Mouse (Mus musculus) embryonic facial prominence, embryonic 13.5 days (tissue): ENCODE data around the gene Gm43191. TPM values are rescaled to one million over a fixed set of nuclear protein-coding genes. Genes with fewer than 3 reads are reported as not detected.

Experiments used
- ATAC-seq: fragments of 200-750 bp; cut with Nextera tagmentation; 2 replicates; pipeline ENCODE4 v1.8.0; 2017; ENCODE audit warnings: low read depth; ENCODE audit not compliant: insufficient number of reproducible peaks, insufficient read depth, low FRiP score, low TSS enrichment
- H3K27ac ChIP-seq: fragments of 300-500 bp; sonication (generic); 2 replicates; pipeline ENCODE4 v1.5.1; 2015; ENCODE audit warnings: moderate library complexity, mild to moderate bottlenecking, inconsistent platforms
- H3K27me3 ChIP-seq: fragments of 300-500 bp; sonication (generic); 2 replicates; pipeline ENCODE4 v1.6.1; 2015; ENCODE audit warnings: mild to moderate bottlenecking, inconsistent platforms
- H3K36me3 ChIP-seq: fragments of 300-500 bp; sonication (generic); 2 replicates; pipeline ENCODE4 v1.6.1; 2015; ENCODE audit warnings: mild to moderate bottlenecking, inconsistent platforms
- H3K4me1 ChIP-seq: fragments of 300-500 bp; sonication (generic); 2 replicates; pipeline ENCODE4 v1.6.1; 2015; ENCODE audit warnings: inconsistent platforms
- H3K4me2 ChIP-seq: fragments of 300-500 bp; sonication (generic); 2 replicates; pipeline ENCODE4 v1.6.1; 2015; ENCODE audit warnings: moderate library complexity, mild to moderate bottlenecking, inconsistent platforms
- H3K4me3 ChIP-seq: fragments of 300-500 bp; sonication (generic); 2 replicates; pipeline ENCODE4 v1.5.1; 2015; ENCODE audit warnings: mild to moderate bottlenecking, inconsistent platforms
- H3K9ac ChIP-seq: fragments of 300-500 bp; sonication (generic); 2 replicates; pipeline ENCODE4 v1.6.1; 2015; ENCODE audit warnings: mild to moderate bottlenecking, inconsistent platforms
- H3K9me3 ChIP-seq: fragments of 300-500 bp; sonication (generic); 2 replicates; pipeline ENCODE4 v1.6.1; 2016; ENCODE audit warnings: inconsistent platforms
- WGBS: fragments of 180-500 bp; shearing (Covaris S2); methylation state at CpG from one replicate; pipeline ENCODE4 v1.1.7; 2015; ENCODE audit warnings: mixed read lengths; 5-methylcytosine and 5-hydroxymethylcytosine counted together
- polyA plus RNA-seq: library from polyadenylated mRNA; unstranded; fragments of >200 nt; fragmentation: Nextera tagmentation; extraction: Ambion mirVana; gene quantifications from 2 replicates; pipeline ENCODE4 v1.2.1, GENCODE M21; 2015

Gene Gm43191
- not detected in 2 replicates for polyA plus RNA-seq

DNA sequence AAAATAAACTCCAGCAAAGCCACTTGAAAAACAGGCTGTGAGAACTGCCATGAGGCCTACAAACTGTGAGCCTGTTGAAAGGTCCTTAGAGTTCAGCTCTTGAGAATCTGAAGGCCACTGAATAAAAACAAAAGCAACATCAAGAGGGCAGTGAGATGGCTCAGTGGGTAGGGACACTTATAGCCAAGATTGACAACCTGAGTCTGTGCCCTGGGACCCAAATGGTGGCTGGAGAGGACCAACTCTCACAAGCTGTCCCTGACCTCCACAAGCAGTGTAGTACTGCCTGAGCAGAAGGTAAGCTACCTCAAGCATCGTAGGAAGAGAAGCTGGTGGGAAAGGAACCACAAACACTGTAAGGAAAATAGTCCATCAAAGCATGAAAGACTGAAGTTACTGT, at the start of gene Gm43191:
Gene Gm43191, minus strand, starts transcription at position 101 of the 400 bp plus-strand sequence.
- Histone ChIP-seq H3K27ac (no peak within 1 kb of the TSS), H3K4me2 (no peak within 1 kb of the TSS), H3K27me3 (no peaks in the 10 kb centered on the region), H3K9ac (no peak within 1 kb of the TSS), H3K4me3 (no peak within 1 kb of the TSS), H3K9me3 (no peaks in the 10 kb centered on the region), H3K4me1 (no peaks in the 10 kb centered on the region), H3K36me3 (peaks cover 14% of the 10 kb centered on the region)
- WGBS, result 89% methylated on average over 1 of the region's 1 CpGs
- no peak for ATAC-seq

DNA sequence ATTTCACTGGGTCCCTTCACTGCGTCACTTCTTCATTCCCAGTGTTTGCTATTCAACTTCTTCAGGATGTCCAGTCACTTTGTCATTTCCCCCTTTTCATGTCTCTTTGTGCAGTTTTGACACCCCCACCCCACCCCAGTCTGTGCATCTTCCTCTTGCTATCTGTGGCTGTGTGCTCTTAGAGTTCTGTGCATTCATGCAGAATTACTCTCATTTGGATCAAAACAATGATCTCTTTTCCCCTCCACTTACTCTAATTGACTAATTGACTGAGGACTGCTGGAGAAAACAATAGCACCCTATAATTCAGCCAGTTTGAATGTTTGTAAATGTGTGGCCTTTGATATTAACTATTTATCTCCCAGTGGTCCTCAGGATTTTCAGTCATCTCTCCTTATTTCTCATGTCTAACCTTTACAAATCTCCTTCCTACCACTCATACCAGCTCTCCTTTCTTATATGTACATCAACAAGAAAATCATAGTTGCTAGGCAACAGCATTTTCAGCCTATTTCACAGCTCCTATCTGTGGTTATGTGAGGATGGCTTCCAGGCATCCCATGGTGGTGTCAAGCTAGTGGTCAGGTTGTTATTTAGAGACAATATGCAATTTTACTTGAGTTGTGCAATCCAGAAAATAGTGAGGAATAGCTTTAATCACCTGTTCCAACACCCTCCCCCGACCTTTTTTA, 48.6 kb upstream of the Gm43191 start:
- Histone ChIP-seq H3K27ac (no peak overlapping the region), H3K4me2 (no peak overlapping the region), H3K4me3 (no peak overlapping the region), H3K36me3 (no peaks in the 10 kb centered on the region), H3K9me3 (no peaks in the 10 kb centered on the region), H3K4me1 (no peaks in the 10 kb centered on the region), H3K27me3 (no peaks in the 10 kb centered on the region), H3K9ac (no peak overlapping the region)
- 68% methylated on average over 2 of the region's 2 CpGs for WGBS
- ATAC-seq, result no peak

DNA sequence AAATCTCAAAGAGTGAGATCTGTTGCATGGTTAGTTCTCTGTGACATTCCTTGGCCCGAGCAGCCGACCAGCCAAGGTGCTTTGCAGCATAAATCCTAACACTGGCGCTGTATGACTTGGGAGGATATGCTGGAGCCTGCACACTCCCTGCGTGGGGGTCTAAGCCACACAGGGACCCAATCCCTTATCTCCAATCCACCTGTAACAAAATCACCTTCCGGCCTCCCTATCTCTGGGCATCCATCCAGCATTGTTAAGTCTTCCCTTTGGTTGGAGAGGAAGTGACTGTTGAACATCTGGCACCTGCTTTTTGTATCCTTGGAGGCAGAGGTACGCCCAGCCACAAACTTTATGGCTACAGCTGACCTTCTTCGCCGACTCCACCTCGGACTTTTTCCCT, 45.7 kb upstream of the Gm43191 start:
- 65% methylated on average over 9 of the region's 9 CpGs for WGBS
- no peak overlapping the region for H3K4me2 ChIP-seq

DNA sequence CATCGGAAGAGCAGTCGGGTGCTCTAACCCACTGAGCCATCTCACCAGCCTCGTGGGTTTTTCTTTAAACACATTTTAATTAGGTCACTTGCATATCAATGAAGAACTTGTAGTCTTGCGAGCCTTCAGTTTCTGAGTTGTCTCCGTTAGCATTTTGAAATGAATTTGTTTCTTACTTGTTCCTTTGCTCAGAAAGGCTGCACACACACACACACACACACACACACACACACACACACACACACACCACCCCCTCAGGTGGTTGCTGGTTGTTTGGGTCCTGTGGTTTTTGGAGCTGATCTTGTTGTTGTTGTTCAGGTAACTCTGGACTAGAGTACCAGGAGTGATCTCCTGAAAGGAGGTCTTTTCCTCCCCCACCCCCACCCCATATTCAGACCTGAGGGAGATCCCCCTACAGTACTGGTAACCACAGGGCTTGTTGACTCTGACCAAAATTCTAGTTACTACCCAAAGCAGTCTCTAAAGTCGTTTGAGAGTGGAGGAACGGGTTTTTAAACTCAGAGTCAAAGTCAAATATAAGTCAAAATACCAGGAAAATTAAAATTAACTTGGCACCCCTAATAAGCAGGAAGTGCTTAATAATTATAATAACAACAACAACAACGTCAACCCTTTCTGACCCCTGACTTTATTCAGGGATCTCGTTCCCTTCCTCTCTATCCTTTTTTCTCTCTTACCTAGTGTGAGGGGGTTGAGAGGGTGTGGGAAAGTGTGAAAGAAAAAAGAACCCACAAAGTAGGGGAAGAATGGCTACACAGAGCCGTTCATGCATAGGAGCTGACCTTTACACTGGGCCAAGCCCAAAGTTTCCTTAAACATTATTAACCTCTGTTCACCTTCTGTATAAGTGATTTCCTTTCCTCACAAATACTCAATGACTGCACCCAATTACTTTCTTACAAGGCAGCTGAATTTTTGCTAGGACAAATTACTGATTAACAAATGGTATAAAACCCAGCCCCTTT, 42.7 kb upstream of the Gm43191 start:
- Histone ChIP-seq H3K36me3 (no peaks in the 10 kb centered on the region), H3K27ac (no peak overlapping the region), H3K27me3 (no peaks in the 10 kb centered on the region), H3K4me2 (no peak overlapping the region), H3K9me3 (no peaks in the 10 kb centered on the region), H3K4me3 (no peak overlapping the region), H3K4me1 (no peaks in the 10 kb centered on the region), H3K9ac (no peak overlapping the region)
- WGBS, result 52% methylated on average over 10 of the region's 10 CpGs
- ATAC-seq, result no peak

More for the DNA sequence above, 45.7 kb upstream of the Gm43191 start:
- no peaks in the 10 kb centered on the region for H3K36me3 ChIP-seq
- ATAC-seq, result no peak
- H3K4me1 ChIP-seq, result no peaks in the 10 kb centered on the region
- no peak overlapping the region for H3K4me3 ChIP-seq
- no peaks in the 10 kb centered on the region for H3K27me3 ChIP-seq
- H3K27ac ChIP-seq, result no peak overlapping the region
- H3K9me3 ChIP-seq, result no peaks in the 10 kb centered on the region
- no peak overlapping the region for H3K9ac ChIP-seq

DNA sequence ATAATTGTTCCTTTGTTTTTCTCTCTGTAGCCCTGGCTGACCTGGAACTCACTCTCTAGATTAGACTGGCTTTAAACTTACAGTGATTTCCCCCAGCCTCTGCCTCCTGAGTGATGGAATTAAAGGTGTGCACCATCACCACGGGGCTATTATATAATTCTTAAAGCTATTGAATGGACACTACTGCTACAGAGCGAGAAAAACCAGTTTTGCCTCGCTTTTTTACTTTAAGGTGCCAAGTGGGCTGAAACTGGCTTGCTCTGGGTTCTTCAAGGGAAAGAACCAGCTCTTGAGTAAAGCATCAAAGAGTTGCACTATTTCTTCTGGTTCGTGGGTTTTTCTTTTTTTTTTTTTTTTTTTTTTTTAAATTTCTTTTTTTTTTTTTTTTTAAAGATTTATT, 41.9 kb upstream of the Gm43191 start:
- ATAC-seq, result no peak
- WGBS, result 69% methylated on average over 4 of the region's 4 CpGs

DNA sequence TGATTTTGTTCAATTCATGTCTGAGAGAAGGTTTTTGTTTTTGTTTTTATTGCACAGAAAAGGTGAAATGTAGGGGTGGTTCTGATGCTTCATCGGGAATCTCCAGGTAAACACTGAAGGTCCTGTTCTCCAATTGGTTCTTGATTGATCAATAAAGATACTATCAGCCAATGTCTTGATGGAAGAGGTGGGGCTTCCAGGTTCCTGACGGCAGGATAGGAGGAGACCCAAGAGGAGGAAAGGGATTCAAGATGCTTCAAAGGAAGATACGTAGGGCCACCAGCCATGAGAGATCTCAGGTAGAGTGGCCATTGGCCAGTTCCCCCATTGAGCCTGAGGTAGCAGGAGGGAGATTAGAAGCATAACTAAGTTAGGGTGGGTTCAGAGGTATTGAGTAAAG, 37.9 kb upstream of the Gm43191 start:
- Histone ChIP-seq H3K36me3 (no peaks in the 10 kb centered on the region), H3K4me2 (no peak overlapping the region), H3K4me3 (no peak overlapping the region), H3K27ac (no peak overlapping the region), H3K9me3 (no peaks in the 10 kb centered on the region), H3K27me3 (no peaks in the 10 kb centered on the region), H3K9ac (no peak overlapping the region), H3K4me1 (no peaks in the 10 kb centered on the region)
- no peak for ATAC-seq
- 70% methylated on average over 3 of the region's 3 CpGs for WGBS

More for the DNA sequence above, 41.9 kb upstream of the Gm43191 start:
- Histone ChIP-seq H3K27ac (no peak overlapping the region), H3K27me3 (no peaks in the 10 kb centered on the region), H3K4me1 (no peaks in the 10 kb centered on the region), H3K4me2 (no peak overlapping the region), H3K9ac (no peak overlapping the region), H3K36me3 (no peaks in the 10 kb centered on the region), H3K9me3 (no peaks in the 10 kb centered on the region), H3K4me3 (no peak overlapping the region)

DNA sequence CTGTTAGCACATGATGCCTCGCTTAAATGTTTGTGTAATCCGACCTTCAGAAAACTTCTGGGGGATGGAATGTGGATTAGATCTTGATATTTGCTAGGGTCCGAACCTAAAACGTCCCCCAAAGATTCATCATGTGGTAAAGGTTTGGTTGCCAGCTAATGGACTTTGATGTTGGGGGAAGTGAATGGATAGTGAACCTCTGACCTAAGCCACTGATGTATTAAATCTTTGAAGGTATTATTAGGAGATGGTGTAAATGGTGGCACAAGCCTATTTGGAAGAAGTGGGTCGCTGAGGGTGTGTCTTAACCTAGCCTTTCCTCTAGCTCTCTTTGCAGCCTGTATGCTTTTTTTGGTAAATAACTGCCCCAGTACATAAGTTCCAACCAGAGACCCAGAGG, 32.0 kb upstream of the Gm43191 start:
- WGBS, result 15% methylated on average over 5 of the region's 5 CpGs
- Histone ChIP-seq H3K4me3 (peak overlapping the region; percentile 96), H3K9ac (peak overlapping the region; percentile 93; the same call in 1 of the 2 replicates), H3K27me3 (no peaks in the 10 kb centered on the region), H3K4me2 (peak overlapping the region; percentile 84), H3K4me1 (peaks cover 8% of the 10 kb centered on the region), H3K27ac (no peak overlapping the region), H3K9me3 (no peaks in the 10 kb centered on the region), H3K36me3 (no peaks in the 10 kb centered on the region)
- ATAC-seq, result no peak

DNA sequence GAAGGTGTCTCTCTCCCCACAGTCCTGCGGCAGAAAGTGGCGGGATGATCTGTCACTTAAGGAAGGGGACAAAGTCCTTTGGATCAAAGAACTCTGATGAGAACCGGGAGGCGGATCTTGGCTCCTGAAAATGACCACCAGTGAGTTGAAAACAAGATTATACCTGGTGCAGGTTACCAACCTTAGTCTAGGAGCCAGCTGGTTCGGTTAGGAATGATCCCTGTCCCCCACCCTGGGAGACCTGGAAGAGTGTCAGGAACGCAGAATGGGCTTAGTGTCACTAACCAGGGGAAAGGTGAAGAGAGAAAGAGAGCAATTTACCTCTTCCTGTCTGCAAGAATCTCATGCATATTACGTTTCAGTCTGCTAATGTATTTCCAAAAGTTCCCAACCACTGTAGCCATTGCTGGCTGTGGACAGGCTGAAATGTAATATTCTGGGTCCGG, 31.4 kb upstream of the Gm43191 start, which contains the start of gene Slc35a3:
Gene Slc35a3, minus strand, starts transcription at position 396 of the 446 bp plus-strand sequence.
- Histone ChIP-seq H3K36me3 (no peaks in the 10 kb centered on the region), H3K4me1 (peaks cover 8% of the 10 kb centered on the region), H3K9me3 (no peaks in the 10 kb centered on the region), H3K4me3 (peak within 1 kb of the TSS; percentile 96), H3K27me3 (no peaks in the 10 kb centered on the region), H3K4me2 (peak within 1 kb of the TSS; percentile 84), H3K27ac (peak within 1 kb of the TSS; percentile 72; the same call in 1 of the 2 replicates), H3K9ac (peak within 1 kb of the TSS; percentile 93)
- 2% methylated on average over 8 of the region's 8 CpGs for WGBS
- ATAC-seq, result peak; percentile 3; the same call in 1 of the 2 replicates

DNA sequence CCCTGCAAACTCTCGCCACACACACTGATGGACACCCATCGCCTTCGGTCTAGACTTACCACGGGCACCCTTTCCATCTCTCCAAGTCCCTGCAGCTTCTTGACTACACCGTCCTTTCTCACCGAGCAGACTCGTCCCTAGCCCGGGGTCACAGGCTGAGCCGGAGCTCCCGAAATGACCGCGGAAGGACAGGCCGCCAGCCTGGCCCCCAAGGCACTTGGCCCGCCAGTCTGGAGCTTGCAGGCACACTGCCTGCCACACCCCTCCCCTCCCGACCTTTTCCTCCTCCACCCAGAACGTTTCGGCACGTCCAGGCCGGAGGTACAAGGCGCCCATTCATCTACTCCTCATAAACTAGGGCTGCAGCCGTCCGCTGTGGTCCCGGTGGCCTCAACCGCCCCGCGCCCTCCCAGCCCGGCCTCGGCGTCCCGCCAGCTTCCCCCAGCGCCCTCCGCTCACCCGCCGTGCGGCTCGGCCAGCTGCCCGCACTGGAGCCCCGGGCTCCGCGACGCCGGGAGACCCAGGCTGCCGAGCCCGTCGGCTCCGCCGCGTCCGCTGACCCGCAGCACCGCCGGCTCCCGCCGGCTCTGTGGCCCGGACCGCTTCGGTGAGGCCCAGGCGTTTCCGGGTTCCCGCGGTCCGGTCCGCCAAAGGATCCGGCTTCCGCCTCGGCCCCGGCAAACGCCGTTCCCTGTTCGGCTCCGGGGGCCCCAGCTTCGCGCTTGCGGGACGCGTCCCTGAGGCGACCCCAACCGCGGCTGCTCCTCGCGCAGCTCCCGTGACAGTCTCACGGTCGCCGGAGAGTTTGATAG, 30.8 kb upstream of the Gm43191 start:
- under 1% methylated on average over 85 of the region's 85 CpGs for WGBS
- 0 out of 2 replicates have a peak, but pooled peaks cover 3% of the 10 kb centered on the region for H3K36me3 ChIP-seq
- peak overlapping the region; percentile 84 for H3K4me2 ChIP-seq
- peak overlapping the region; percentile 96 for H3K4me3 ChIP-seq
- H3K27me3 ChIP-seq, result no peaks in the 10 kb centered on the region
- peak overlapping the region; percentile 93 for H3K9ac ChIP-seq
- H3K9me3 ChIP-seq, result no peaks in the 10 kb centered on the region
- H3K27ac ChIP-seq, result peak overlapping the region; percentile 72; the same call in 1 of the 2 replicates
- peaks cover 8% of the 10 kb centered on the region for H3K4me1 ChIP-seq
- ATAC-seq, result peak; percentile 70

DNA sequence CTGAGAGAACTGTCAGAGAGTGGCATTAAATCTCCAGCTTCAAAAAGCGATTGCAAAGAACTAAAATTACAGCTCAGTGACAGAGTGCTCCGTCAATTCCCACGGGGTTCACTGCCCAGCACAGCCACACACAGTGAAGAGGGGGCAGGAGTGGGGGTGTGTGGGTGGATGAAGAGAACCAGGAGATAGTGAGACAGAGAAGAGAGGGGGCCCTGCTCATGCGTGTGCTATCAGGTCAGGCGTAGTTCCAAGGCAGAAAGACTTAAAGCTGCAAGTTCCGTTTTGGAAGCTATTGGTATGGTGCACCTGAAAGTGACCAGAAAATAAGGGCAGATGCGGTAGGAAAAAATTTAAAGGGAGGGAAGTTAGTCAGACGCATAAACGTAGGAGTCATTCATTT, 29.9 kb upstream of the Gm43191 start:
- Histone ChIP-seq H3K27ac (no peak overlapping the region), H3K27me3 (no peaks in the 10 kb centered on the region), H3K4me1 (peaks cover 8% of the 10 kb centered on the region), H3K36me3 (0 out of 2 replicates have a peak, but pooled peaks cover 5% of the 10 kb centered on the region), H3K4me2 (peak overlapping the region; percentile 84), H3K4me3 (peak overlapping the region; percentile 96), H3K9me3 (no peaks in the 10 kb centered on the region), H3K9ac (peak overlapping the region; percentile 93)
- ATAC-seq, result no peak
- WGBS, result 50% methylated on average over 9 of the region's 9 CpGs
